Comparison of ENCODE assay signal across 9 mouse cellular contexts in genomic region chr3:20002786-20003185, GRCm38 (mm10). TPM values are rescaled to one million over a fixed set of nuclear protein-coding genes. Genes with fewer than 3 reads are reported as not detected.
DNase-seq lines count a peak whose midpoint lies in the region; ATAC-seq and TF ChIP-seq lines count a peak whose summit lies in the region.
"Had no signal": no experiment of that assay in that cellular context is flagged by ENCODE, and none has a peak within 500 bp of the region (broad histone marks: within the 10 kb centered on the region; RNA-seq: fewer than 3 reads in every experiment).

No protein-coding gene starts in this region.

- no peak overlapping the region for H3K4me3 ChIP-seq in midbrain, embryonic 14.5 days (replicated peaks; ENCODE audit: low read depth, low read length)
- no peak overlapping the region for H3K4me3 ChIP-seq in midbrain, embryonic 16.5 days (ENCODE audit: low read depth, low read length)
- H3K4me3 ChIP-seq in bone marrow, adult 2 months (replicated peaks; ENCODE audit: control insufficient read depth, low read depth, low read length), result no peak overlapping the region
- no peak overlapping the region for H3K4me3 ChIP-seq in small intestine, adult 2 months (ENCODE audit: low read depth, low read length)
- H3K4me3 ChIP-seq in hindbrain, embryonic 11.5 days (ENCODE audit: low read depth, low read length), result no peak overlapping the region

- no peak overlapping the region for H3K27ac ChIP-seq in midbrain, embryonic 14.5 days (replicated peaks; ENCODE audit: low read depth, low read length)
- H3K27ac ChIP-seq in midbrain, embryonic 16.5 days (ENCODE audit: low read length), result no peak overlapping the region
- H3K27ac ChIP-seq in bone marrow, adult 2 months (ENCODE audit: control insufficient read depth, insufficient read depth, low read depth, low read length, poor library complexity), result no peak overlapping the region
- H3K27ac ChIP-seq in small intestine, adult 2 months (ENCODE audit: insufficient read depth, low read depth, low read length), result no peak overlapping the region
- no peak overlapping the region for H3K27ac ChIP-seq in hindbrain, embryonic 11.5 days (ENCODE audit: low read depth, low read length)

- H3K27me3 ChIP-seq in midbrain, embryonic 14.5 days (ENCODE audit: control insufficient read depth, insufficient read depth, low read length), result no peaks in the 10 kb centered on the region
- H3K27me3 ChIP-seq in midbrain, embryonic 16.5 days (ENCODE audit: control insufficient read depth, insufficient read depth, low read depth, low read length), result no peaks in the 10 kb centered on the region
- H3K27me3 ChIP-seq in small intestine, adult 2 months (ENCODE audit: control insufficient read depth, insufficient read depth, low read length), result no peaks in the 10 kb centered on the region
- no peaks in the 10 kb centered on the region for H3K27me3 ChIP-seq in hindbrain, embryonic 11.5 days (ENCODE audit: control insufficient read depth, insufficient read depth, low read length)

- no peak for ATAC-seq in midbrain, embryonic 14.5 days (ENCODE audit: low FRiP score, low TSS enrichment)
- no peak for ATAC-seq in midbrain, embryonic 16.5 days
- no peak for ATAC-seq in hindbrain, embryonic 11.5 days (ENCODE audit: low FRiP score)

- no peak overlapping the region for H3K9ac ChIP-seq in midbrain, embryonic 14.5 days (replicated peaks; ENCODE audit: low read length)
- H3K9ac ChIP-seq in midbrain, embryonic 16.5 days (ENCODE audit: low read depth, low read length), result no peak overlapping the region
- no peak overlapping the region for H3K9ac ChIP-seq in hindbrain, embryonic 11.5 days (ENCODE audit: low read depth, low read length)

- DNase-seq in embryo, embryonic 10 days (ENCODE audit: low spot score), result peak; percentile 31
- DNase-seq in embryo, embryonic 9.5 days (ENCODE audit: extremely low spot score), result no peak
- peak; percentile 5 for DNase-seq in midbrain, embryonic 14.5 days
- DNase-seq in hindbrain, embryonic 11.5 days (ENCODE audit: low spot score), result no peak
- DNase-seq in testis, postnatal 14 days (ENCODE audit: low spot score), result no peak
- DNase-seq: right cerebral cortex, postnatal 14 days had no signal

- no peaks in the 10 kb centered on the region for H3K9me3 ChIP-seq in midbrain, embryonic 14.5 days (ENCODE audit: control insufficient read depth, low read length)
- no peaks in the 10 kb centered on the region for H3K9me3 ChIP-seq in midbrain, embryonic 16.5 days (replicated peaks; ENCODE audit: control insufficient read depth, low read length, poor library complexity, severe bottlenecking)
- H3K9me3 ChIP-seq in hindbrain, embryonic 11.5 days (ENCODE audit: control insufficient read depth, low read length), result no peaks in the 10 kb centered on the region

- peaks cover 13% of the 10 kb centered on the region for H3K36me3 ChIP-seq in midbrain, embryonic 14.5 days (ENCODE audit: control insufficient read depth, insufficient read depth, low read length)
- peaks cover 10% of the 10 kb centered on the region for H3K36me3 ChIP-seq in midbrain, embryonic 16.5 days (ENCODE audit: control insufficient read depth, insufficient read depth, low read length)
- peaks cover 20% of the 10 kb centered on the region for H3K36me3 ChIP-seq in small intestine, adult 2 months (ENCODE audit: control insufficient read depth, insufficient read depth, low read length)
- H3K36me3 ChIP-seq in hindbrain, embryonic 11.5 days (ENCODE audit: control insufficient read depth, insufficient read depth, low read length), result no peaks in the 10 kb centered on the region

- WGBS in midbrain, embryonic 14.5 days, result 85% methylated on average over 5 of the region's 5 CpGs
- WGBS in midbrain, embryonic 16.5 days, result 78% methylated on average over 5 of the region's 5 CpGs
- WGBS in bone marrow, adult 2 months, result 77% methylated on average over 5 of the region's 5 CpGs
- WGBS in small intestine, adult 2 months, result 77% methylated on average over 5 of the region's 5 CpGs
- 84% methylated on average over 5 of the region's 5 CpGs for WGBS in hindbrain, embryonic 11.5 days

- no peak overlapping the region for H3K4me2 ChIP-seq in midbrain, embryonic 14.5 days (ENCODE audit: low read length)
- no peak overlapping the region for H3K4me2 ChIP-seq in midbrain, embryonic 16.5 days (ENCODE audit: low read length)
- no peak overlapping the region for H3K4me2 ChIP-seq in hindbrain, embryonic 11.5 days (replicated peaks; ENCODE audit: low read depth, low read length)

- no peaks in the 10 kb centered on the region for H3K4me1 ChIP-seq in midbrain, embryonic 14.5 days (ENCODE audit: control insufficient read depth, insufficient read depth, low read length)
- no peaks in the 10 kb centered on the region for H3K4me1 ChIP-seq in midbrain, embryonic 16.5 days (ENCODE audit: control insufficient read depth, insufficient read depth, low read length)
- peaks cover 1% of the 10 kb centered on the region; the same call in 1 of the 2 replicates for H3K4me1 ChIP-seq in bone marrow, adult 2 months (ENCODE audit: control insufficient read depth, insufficient read depth, low read length)
- no peaks in the 10 kb centered on the region for H3K4me1 ChIP-seq in small intestine, adult 2 months (ENCODE audit: control insufficient read depth, insufficient read depth, insufficient read length, low read length)
- H3K4me1 ChIP-seq in hindbrain, embryonic 11.5 days (replicated peaks; ENCODE audit: control insufficient read depth, insufficient read depth, low read length), result no peaks in the 10 kb centered on the region

- no peak for TF ChIP-seq POLR2A in bone marrow, adult 2 months (IDR thresholded peaks at IDR 0.05; ENCODE audit: borderline replicate concordance, control insufficient read depth, low read depth, low read length)
- no peak for TF ChIP-seq POLR2A in small intestine, adult 2 months (IDR thresholded peaks at IDR 0.05; ENCODE audit: low read depth, low read length)

- TF ChIP-seq CTCF in bone marrow, adult 2 months (IDR thresholded peaks at IDR 0.05; ENCODE audit: control insufficient read depth, insufficient read depth, low read length), result peak; percentile 30; the same call in 1 of the 2 replicates
- peak; percentile 19; the same call in 1 of the 2 replicates for TF ChIP-seq CTCF in small intestine, adult 2 months (IDR thresholded peaks at IDR 0.05; ENCODE audit: extremely low read depth, insufficient read length, insufficient replicate concordance, low read depth, low read length)

RNA-seq across cellular contexts. Expression of gene Hps3, which starts 32.3 kb away (rescaled TPM):
- polyA plus RNA-seq in midbrain, embryonic 14.5 days (2014; fragmentation: Nextera tagmentation; extraction: Ambion mirVana), result 11.1 and 14.3 TPM in 2 replicates
- 12.3 and 12.5 TPM in 2 replicates for polyA plus RNA-seq in midbrain, embryonic 16.5 days (2015; fragmentation: Nextera tagmentation; extraction: Ambion mirVana)
- 12.8 and 19.1 TPM in 2 replicates for polyA plus RNA-seq in bone marrow, adult 2 months (2011; ENCODE audit: insufficient read depth, insufficient read length, low replicate concordance, missing spikeins)
- polyA plus RNA-seq in small intestine, adult 2 months (2012; rRNA removed), result 19.6 and 25.3 TPM in 2 replicates
- 15.3 and 15.9 TPM in 2 replicates for polyA plus RNA-seq in hindbrain, embryonic 11.5 days (2014; fragmentation: Nextera tagmentation; extraction: Ambion mirVana)

RNA-seq across cellular contexts. Expression of gene Cp, which starts 45.9 kb away (rescaled TPM):
- 3.0 and 12.9 TPM in 2 replicates for polyA plus RNA-seq in midbrain, embryonic 14.5 days (2014; fragmentation: Nextera tagmentation; extraction: Ambion mirVana)
- polyA plus RNA-seq in midbrain, embryonic 16.5 days (2015; fragmentation: Nextera tagmentation; extraction: Ambion mirVana), result 8.0 and 10.2 TPM in 2 replicates
- 6.6 and 15.7 TPM in 2 replicates for polyA plus RNA-seq in bone marrow, adult 2 months (2011; ENCODE audit: insufficient read depth, insufficient read length, low replicate concordance, missing spikeins)
- polyA plus RNA-seq in small intestine, adult 2 months (2012; rRNA removed), result 0.71 and 1.0 TPM in 2 replicates
- 6.0 and 7.8 TPM in 2 replicates for polyA plus RNA-seq in hindbrain, embryonic 11.5 days (2014; fragmentation: Nextera tagmentation; extraction: Ambion mirVana)

RNA-seq across cellular contexts. Expression of gene Hltf, which starts 54.8 kb away (rescaled TPM):
- 22.7 and 29.1 TPM in 2 replicates for polyA plus RNA-seq in midbrain, embryonic 14.5 days (2014; fragmentation: Nextera tagmentation; extraction: Ambion mirVana)
- polyA plus RNA-seq in midbrain, embryonic 16.5 days (2015; fragmentation: Nextera tagmentation; extraction: Ambion mirVana), result 15.3 and 19.5 TPM in 2 replicates
- polyA plus RNA-seq in bone marrow, adult 2 months (2011; ENCODE audit: insufficient read depth, insufficient read length, low replicate concordance, missing spikeins), result 14.5 and 17.8 TPM in 2 replicates
- 0.75 and 1.4 TPM in 2 replicates for polyA plus RNA-seq in small intestine, adult 2 months (2012; rRNA removed)
- 25.1 and 25.7 TPM in 2 replicates for polyA plus RNA-seq in hindbrain, embryonic 11.5 days (2014; fragmentation: Nextera tagmentation; extraction: Ambion mirVana)

Comparison
In these comparisons a context has a peak if more than half of its experiments do, and no peak if none do; other contexts are left out.
1. DNase-seq: peak in embryo, embryonic 10 days (single experiment) and midbrain, embryonic 14.5 days (single experiment); none in embryo, embryonic 9.5 days (single experiment), hindbrain, embryonic 11.5 days (single experiment) and testis, postnatal 14 days (single experiment).